ENCODE assay signal across 18 mouse cellular contexts in the genomic region with DNA sequence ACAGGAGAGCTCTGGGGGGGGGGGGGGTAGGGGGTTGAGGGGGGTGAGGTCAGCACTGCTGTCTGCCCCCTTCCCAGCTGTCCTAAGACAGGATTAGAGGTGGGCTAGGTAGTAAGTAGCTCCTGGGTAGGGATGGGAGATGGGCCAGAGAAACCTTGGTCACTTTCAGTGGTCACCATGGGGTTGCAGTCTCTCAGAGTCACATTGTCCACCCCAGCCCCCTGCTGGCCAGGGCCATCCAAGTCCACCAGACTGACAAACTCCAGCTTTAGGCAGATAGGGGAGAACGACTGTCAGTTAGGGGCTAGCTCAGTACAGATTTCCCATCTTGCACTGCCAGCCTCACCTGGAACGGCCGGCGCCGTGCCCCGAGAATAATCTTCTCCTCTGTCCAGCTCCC. TPM values are rescaled to one million over a fixed set of nuclear protein-coding genes. Genes with fewer than 3 reads are reported as not detected.
DNase-seq lines count a peak whose midpoint lies in the region; ATAC-seq and TF ChIP-seq lines count a peak whose summit lies in the region.
"Had no signal": no experiment of that assay in that cellular context is flagged by ENCODE, and none has a peak within 500 bp of the region (broad histone marks: within the 10 kb centered on the region; RNA-seq: fewer than 3 reads in every experiment).

No protein-coding gene starts in this region.

- H3K4me1 ChIP-seq in hindbrain, postnatal 0 days (ENCODE audit: insufficient read depth, low read length) = no peaks in the 10 kb centered on the region
- H3K4me1 ChIP-seq in hindbrain, embryonic 13.5 days (replicated peaks) = no peaks in the 10 kb centered on the region
- H3K4me1 ChIP-seq in liver, embryonic 14.5 days (replicated peaks; ENCODE audit: control insufficient read depth in 2 of 2, insufficient read depth in 2 of 2, low read length in 1 of 2) = no peaks in the 10 kb centered on the region
- 0 out of 2 replicates have a peak, but pooled peaks cover 2% of the 10 kb centered on the region for H3K4me1 ChIP-seq in liver, embryonic 11.5 days (replicated peaks; ENCODE audit: control insufficient read depth, insufficient read depth, low read length)
- no peaks in the 10 kb centered on the region for H3K4me1 ChIP-seq in embryonic fibroblast, embryonic 13.5 days (ENCODE audit: control insufficient read depth, insufficient read depth, low read length)
- H3K4me1 ChIP-seq: forebrain, embryonic 10.5 days; heart, embryonic 12.5 days; hindbrain, embryonic 15.5 days; limb, embryonic 13.5 days; lung, embryonic 15.5 days had no signal

- no peak for TF ChIP-seq EP300 in liver, embryonic 14.5 days (IDR thresholded peaks at IDR 0.05; ENCODE audit: low read depth)

- H3K27ac ChIP-seq in hindbrain, postnatal 0 days = no peak overlapping the region
- H3K27ac ChIP-seq in hindbrain, embryonic 13.5 days = no peak overlapping the region
- no peak overlapping the region for H3K27ac ChIP-seq in liver, embryonic 14.5 days
- H3K27ac ChIP-seq in liver, embryonic 11.5 days (ENCODE audit: low read depth, low read length) = no peak overlapping the region
- no peak overlapping the region for H3K27ac ChIP-seq in embryonic fibroblast, embryonic 13.5 days (ENCODE audit: insufficient read depth, low read length)
- H3K27ac ChIP-seq: forebrain, embryonic 10.5 days; hindbrain, embryonic 15.5 days; limb, embryonic 13.5 days; lung, embryonic 15.5 days had no signal

- no peak for TF ChIP-seq POLR2A in embryonic fibroblast, embryonic 13.5 days (IDR thresholded peaks at IDR 0.05; ENCODE audit: low read depth, low read length)

- no peak overlapping the region for H3K9ac ChIP-seq in hindbrain, postnatal 0 days (replicated peaks; ENCODE audit: low read length)
- no peak overlapping the region for H3K9ac ChIP-seq in hindbrain, embryonic 13.5 days
- no peak overlapping the region for H3K9ac ChIP-seq in liver, embryonic 14.5 days (replicated peaks)
- no peak overlapping the region for H3K9ac ChIP-seq in liver, embryonic 11.5 days (ENCODE audit: low read depth, low read length)
- H3K9ac ChIP-seq: heart, embryonic 12.5 days; hindbrain, embryonic 15.5 days; limb, embryonic 13.5 days; lung, embryonic 15.5 days had no signal

- TF ChIP-seq CTCF in hindbrain, postnatal 0 days (IDR thresholded peaks at IDR 0.05; ENCODE audit: low read depth) = peak; percentile 49
- peak; percentile 40 for TF ChIP-seq CTCF in liver, embryonic 14.5 days (IDR thresholded peaks at IDR 0.05; ENCODE audit: low read depth)
- peak; percentile 45; the same call in 1 of the 2 replicates for TF ChIP-seq CTCF in embryonic fibroblast, embryonic 13.5 days (IDR thresholded peaks at IDR 0.05; ENCODE audit: borderline replicate concordance, insufficient read depth, low read length)

- DNase-seq in cerebellum, postnatal 25 days = peak; percentile 30 to 45
- no peak for DNase-seq in cerebellum, postnatal 36 days
- DNase-seq in hindbrain, postnatal 0 days (ENCODE audit: low spot score) = no peak
- no peak for DNase-seq in liver, embryonic 14.5 days (ENCODE audit: low read depth in 3 of 3, low spot score in 3 of 3)
- DNase-seq in liver, embryonic 11.5 days (ENCODE audit: low spot score) = no peak
- no peak for DNase-seq in urinary bladder, postnatal 25 days (ENCODE audit: low spot score)
- DNase-seq: adrenal gland, adult 8-10 months; right cerebral cortex, adult 18-20 months had no signal

- no peak overlapping the region for H3K4me3 ChIP-seq in hindbrain, postnatal 0 days (ENCODE audit: low read length)
- no peak overlapping the region for H3K4me3 ChIP-seq in hindbrain, embryonic 13.5 days
- H3K4me3 ChIP-seq in liver, embryonic 14.5 days (ENCODE audit: insufficient read depth in 1 of 2, low read depth in 2 of 2, low read length in 2 of 2) = no peak overlapping the region
- H3K4me3 ChIP-seq in liver, embryonic 11.5 days (ENCODE audit: low read depth, low read length) = no peak overlapping the region
- no peak overlapping the region for H3K4me3 ChIP-seq in embryonic fibroblast, embryonic 13.5 days (ENCODE audit: insufficient read depth, low read length)
- H3K4me3 ChIP-seq: forebrain, embryonic 10.5 days; heart, embryonic 12.5 days; hindbrain, embryonic 15.5 days; limb, embryonic 13.5 days; lung, embryonic 15.5 days; megakaryocyte, embryonic 14.5 days had no signal

- H3K9me3 ChIP-seq in hindbrain, postnatal 0 days (ENCODE audit: low read length) = no peaks in the 10 kb centered on the region
- no peaks in the 10 kb centered on the region for H3K9me3 ChIP-seq in hindbrain, embryonic 13.5 days
- H3K9me3 ChIP-seq in liver, embryonic 14.5 days (ENCODE audit: control insufficient read depth, low read length) = no peaks in the 10 kb centered on the region
- no peaks in the 10 kb centered on the region for H3K9me3 ChIP-seq in liver, embryonic 11.5 days (ENCODE audit: control insufficient read depth, low read length)
- H3K9me3 ChIP-seq: forebrain, embryonic 10.5 days; heart, embryonic 12.5 days; hindbrain, embryonic 15.5 days; limb, embryonic 13.5 days; lung, embryonic 15.5 days; megakaryocyte, embryonic 14.5 days had no signal

- H3K4me2 ChIP-seq in hindbrain, postnatal 0 days (ENCODE audit: low read depth, low read length) = no peak overlapping the region
- H3K4me2 ChIP-seq in hindbrain, embryonic 13.5 days = no peak overlapping the region
- no peak overlapping the region for H3K4me2 ChIP-seq in liver, embryonic 14.5 days (ENCODE audit: low read depth)
- no peak overlapping the region for H3K4me2 ChIP-seq in liver, embryonic 11.5 days
- H3K4me2 ChIP-seq: heart, embryonic 12.5 days; hindbrain, embryonic 15.5 days; limb, embryonic 13.5 days; lung, embryonic 15.5 days had no signal

- H3K36me3 ChIP-seq in hindbrain, postnatal 0 days (ENCODE audit: insufficient read depth, low read length) = peaks cover 32% of the 10 kb centered on the region
- H3K36me3 ChIP-seq in hindbrain, embryonic 13.5 days = peaks cover 93% of the 10 kb centered on the region
- H3K36me3 ChIP-seq in liver, embryonic 14.5 days (replicated peaks; ENCODE audit: control insufficient read depth, insufficient read depth, low read depth) = peaks cover 17% of the 10 kb centered on the region
- peaks cover 38% of the 10 kb centered on the region for H3K36me3 ChIP-seq in liver, embryonic 11.5 days (ENCODE audit: control insufficient read depth, insufficient read depth, low read length)

- ATAC-seq in hindbrain, postnatal 0 days = 0 out of 2 replicates have a peak, but pooled peaks have one; percentile 14
- no peak for ATAC-seq in hindbrain, embryonic 13.5 days (ENCODE audit: low FRiP score)
- no peak for ATAC-seq in liver, embryonic 14.5 days (ENCODE audit: insufficient read depth)
- no peak for ATAC-seq in liver, embryonic 11.5 days (replicated peaks; ENCODE audit: low FRiP score)
- ATAC-seq: midbrain, embryonic 16.5 days had no signal

- H3K27me3 ChIP-seq in hindbrain, postnatal 0 days (ENCODE audit: insufficient read depth, low read length) = no peaks in the 10 kb centered on the region
- H3K27me3 ChIP-seq in hindbrain, embryonic 13.5 days = no peaks in the 10 kb centered on the region
- no peaks in the 10 kb centered on the region for H3K27me3 ChIP-seq in liver, embryonic 14.5 days (ENCODE audit: control insufficient read depth, insufficient read depth, low read length)
- no peaks in the 10 kb centered on the region for H3K27me3 ChIP-seq in liver, embryonic 11.5 days (replicated peaks; ENCODE audit: control insufficient read depth, insufficient read depth, low read length)
- H3K27me3 ChIP-seq: CH12.LX; heart, embryonic 12.5 days; hindbrain, embryonic 15.5 days; limb, embryonic 13.5 days; lung, embryonic 15.5 days; megakaryocyte, embryonic 14.5 days had no signal

- 78% methylated on average over 6 of the region's 6 CpGs for WGBS in hindbrain, postnatal 0 days
- 92% methylated on average over 6 of the region's 6 CpGs for WGBS in hindbrain, embryonic 13.5 days
- WGBS in liver, embryonic 14.5 days (ENCODE audit: insufficient replicate concordance) = 85% methylated on average over 6 of the region's 6 CpGs
- WGBS in liver, embryonic 11.5 days = 89% methylated on average over 6 of the region's 6 CpGs

RNA-seq across cellular contexts. Expression of a gene that starts 8.1 kb away (rescaled TPM):
- 1.2 and 2.5 TPM in 2 replicates for total RNA-seq in hindbrain, postnatal 0 days (2014; rRNA removed)
- polyA plus RNA-seq in hindbrain, postnatal 0 days (2015; fragmentation: Nextera tagmentation; extraction: Ambion mirVana) = 1.2 and 2.0 TPM in 2 replicates
- 2.3 and 2.6 TPM in 2 replicates for polyA plus RNA-seq in hindbrain, embryonic 13.5 days (2015; fragmentation: Nextera tagmentation; extraction: Ambion mirVana)
- 1.6 and 9.7 TPM in 2 replicates for polyA plus RNA-seq in liver, embryonic 14.5 days (2012; rRNA removed)
- polyA plus RNA-seq in liver, embryonic 14.5 days (2014; fragmentation: Nextera tagmentation; extraction: Ambion mirVana) = 0.18 and 0.25 TPM in 2 replicates
- 1.3 and 1.8 TPM in 2 replicates for polyA plus RNA-seq in liver, embryonic 11.5 days (2014; fragmentation: Nextera tagmentation; extraction: Ambion mirVana)
- polyA plus RNA-seq in embryonic fibroblast, embryonic 13.5 days (2011; ENCODE audit: insufficient read length, low read depth, missing spikeins) = 0.45 and 1.0 TPM in 2 replicates

RNA-seq across cellular contexts. Expression of a gene that starts 8.5 kb away (rescaled TPM):
- 35.4 and 48.2 TPM in 2 replicates for total RNA-seq in hindbrain, postnatal 0 days (2014; rRNA removed)
- 232 and 242 TPM in 2 replicates for polyA plus RNA-seq in hindbrain, postnatal 0 days (2015; fragmentation: Nextera tagmentation; extraction: Ambion mirVana)
- polyA plus RNA-seq in hindbrain, embryonic 13.5 days (2015; fragmentation: Nextera tagmentation; extraction: Ambion mirVana) = 179 and 182 TPM in 2 replicates
- 29.5 and 31.4 TPM in 2 replicates for polyA plus RNA-seq in liver, embryonic 14.5 days (2012; rRNA removed)
- 44.9 and 46.5 TPM in 2 replicates for polyA plus RNA-seq in liver, embryonic 14.5 days (2014; fragmentation: Nextera tagmentation; extraction: Ambion mirVana)
- polyA plus RNA-seq in liver, embryonic 11.5 days (2014; fragmentation: Nextera tagmentation; extraction: Ambion mirVana) = 112 and 116 TPM in 2 replicates
- polyA plus RNA-seq in embryonic fibroblast, embryonic 13.5 days (2011; ENCODE audit: insufficient read length, low read depth, missing spikeins) = 33.0 and 46.4 TPM in 2 replicates

RNA-seq across cellular contexts. Expression of a gene that starts 8.9 kb away (rescaled TPM):
- total RNA-seq in hindbrain, postnatal 0 days (2014; rRNA removed) = 159 and 274 TPM in 2 replicates
- 394 and 413 TPM in 2 replicates for polyA plus RNA-seq in hindbrain, postnatal 0 days (2015; fragmentation: Nextera tagmentation; extraction: Ambion mirVana)
- polyA plus RNA-seq in hindbrain, embryonic 13.5 days (2015; fragmentation: Nextera tagmentation; extraction: Ambion mirVana) = 409 and 436 TPM in 2 replicates
- polyA plus RNA-seq in liver, embryonic 14.5 days (2012; rRNA removed) = 86.5 and 104 TPM in 2 replicates
- polyA plus RNA-seq in liver, embryonic 14.5 days (2014; fragmentation: Nextera tagmentation; extraction: Ambion mirVana) = 192 and 203 TPM in 2 replicates
- polyA plus RNA-seq in liver, embryonic 11.5 days (2014; fragmentation: Nextera tagmentation; extraction: Ambion mirVana) = 367 and 380 TPM in 2 replicates
- 102 and 122 TPM in 2 replicates for polyA plus RNA-seq in embryonic fibroblast, embryonic 13.5 days (2011; ENCODE audit: insufficient read length, low read depth, missing spikeins)

RNA-seq across cellular contexts. Expression of a gene that starts 15.0 kb away (rescaled TPM):
- total RNA-seq in hindbrain, postnatal 0 days (2014; rRNA removed) = 22.4 and 29.1 TPM in 2 replicates
- polyA plus RNA-seq in hindbrain, postnatal 0 days (2015; fragmentation: Nextera tagmentation; extraction: Ambion mirVana) = 18.8 and 19.8 TPM in 2 replicates
- polyA plus RNA-seq in hindbrain, embryonic 13.5 days (2015; fragmentation: Nextera tagmentation; extraction: Ambion mirVana) = 8.1 and 8.2 TPM in 2 replicates
- 0.07 and 0.11 TPM in 2 replicates for polyA plus RNA-seq in liver, embryonic 14.5 days (2012; rRNA removed)
- polyA plus RNA-seq in liver, embryonic 14.5 days (2014; fragmentation: Nextera tagmentation; extraction: Ambion mirVana) = not detected in 2 replicates
- polyA plus RNA-seq in liver, embryonic 11.5 days (2014; fragmentation: Nextera tagmentation; extraction: Ambion mirVana) = 0.21 TPM in 1 of 2 replicates, not detected in the other
- polyA plus RNA-seq in embryonic fibroblast, embryonic 13.5 days (2011; ENCODE audit: insufficient read length, low read depth, missing spikeins) = 0.17 and 0.25 TPM in 2 replicates

RNA-seq across cellular contexts. Expression of a gene that starts 19.8 kb away (rescaled TPM):
- total RNA-seq in hindbrain, postnatal 0 days (2014; rRNA removed) = 10.0 and 11.4 TPM in 2 replicates
- polyA plus RNA-seq in hindbrain, postnatal 0 days (2015; fragmentation: Nextera tagmentation; extraction: Ambion mirVana) = 9.2 and 9.3 TPM in 2 replicates
- 21.1 and 21.2 TPM in 2 replicates for polyA plus RNA-seq in hindbrain, embryonic 13.5 days (2015; fragmentation: Nextera tagmentation; extraction: Ambion mirVana)
- polyA plus RNA-seq in liver, embryonic 14.5 days (2012; rRNA removed) = 5.2 and 5.9 TPM in 2 replicates
- polyA plus RNA-seq in liver, embryonic 14.5 days (2014; fragmentation: Nextera tagmentation; extraction: Ambion mirVana) = 12.3 and 14.4 TPM in 2 replicates
- polyA plus RNA-seq in liver, embryonic 11.5 days (2014; fragmentation: Nextera tagmentation; extraction: Ambion mirVana) = 28.0 and 31.0 TPM in 2 replicates
- 11.5 and 13.1 TPM in 2 replicates for polyA plus RNA-seq in embryonic fibroblast, embryonic 13.5 days (2011; ENCODE audit: insufficient read length, low read depth, missing spikeins)

Comparison
In these comparisons a context has a peak if more than half of its experiments do, and no peak if none do; other contexts are left out.
1. DNase-seq: peak in cerebellum, postnatal 25 days (2 of 2); none in cerebellum, postnatal 36 days (0 of 2), hindbrain, postnatal 0 days (single experiment), liver, embryonic 14.5 days (0 of 3), liver, embryonic 11.5 days (single experiment) and urinary bladder, postnatal 25 days (single experiment).
2. Peak in every context shown above with its lines, with median percentiles within 50 percentile points of each other: CTCF ChIP-seq.